Mouse (Mus musculus) neural tube, embryonic 14.5 days (tissue): Measurements from ENCODE around the gene Iqcd. TPM values are rescaled to one million over a fixed set of nuclear protein-coding genes. Genes with fewer than 3 reads are reported as not detected.

Source experiments
- ATAC-seq: fragments of 200-750 bp; cut with Nextera tagmentation; 2 replicates; pipeline ENCODE4 v1.8.0; 2017; ENCODE audit warnings: low read depth, mild to moderate bottlenecking, moderate TSS enrichment, moderate library complexity
- H3K27ac ChIP-seq: fragments of 300-500 bp; sonication (generic); 2 replicates; pipeline ENCODE4 v1.5.1; 2014; ENCODE audit warnings: low read depth, mild to moderate bottlenecking, control low read depth, low read length, moderate library complexity, mixed read lengths
- H3K27me3 ChIP-seq: fragments of 300-500 bp; sonication (generic); 2 replicates; pipeline ENCODE4 v1.6.1; 2014; ENCODE audit warnings: low read length; ENCODE audit not compliant: control insufficient read depth, insufficient read depth
- H3K36me3 ChIP-seq: fragments of 300-500 bp; sonication (generic); 2 replicates; pipeline ENCODE4 v1.6.1; 2014; ENCODE audit warnings: low read length, mixed read lengths; ENCODE audit not compliant: control insufficient read depth, insufficient read depth
- H3K4me1 ChIP-seq: fragments of 300-500 bp; sonication (generic); 2 replicates; pipeline ENCODE4 v1.6.1; 2014; ENCODE audit warnings: low read length; ENCODE audit not compliant: control insufficient read depth, insufficient read depth
- H3K4me2 ChIP-seq: fragments of 300-500 bp; sonication (generic); 2 replicates; pipeline ENCODE4 v1.6.1; 2014; ENCODE audit warnings: mild to moderate bottlenecking, low read depth, low read length, control low read depth
- H3K4me3 ChIP-seq: fragments of 300-500 bp; sonication (generic); 2 replicates; pipeline ENCODE4 v1.5.1; 2014; ENCODE audit warnings: low read depth, low read length, control low read depth, mixed read lengths
- H3K9ac ChIP-seq: fragments of 300-500 bp; sonication (generic); replicated peaks from 2 replicates; pipeline ENCODE4 v1.6.1; 2014; ENCODE audit warnings: low read depth, mild to moderate bottlenecking, control low read depth, low read length, mixed read lengths
- H3K9me3 ChIP-seq: fragments of 300-500 bp; sonication (generic); 2 replicates; pipeline ENCODE4 v1.6.1; 2016; ENCODE audit warnings: low read length; ENCODE audit not compliant: control insufficient read depth
- WGBS: fragments of 180-500 bp; shearing (Covaris S2); extraction: QIAGEN DNeasy Blood & Tissue Kit; methylation state at CpG from one replicate; pipeline ENCODE4 v1.1.7; 2014; 5-methylcytosine and 5-hydroxymethylcytosine counted together
- polyA plus RNA-seq: library from polyadenylated mRNA; unstranded; fragments of >200 nt; fragmentation: Nextera tagmentation; extraction: Ambion mirVana; gene quantifications from 2 replicates; pipeline ENCODE4 v1.2.1, GENCODE M21; 2014

Iqcd gene
- polyA plus RNA-seq, 1 experiment from 2014 or later = 1.3 TPM

DNA sequence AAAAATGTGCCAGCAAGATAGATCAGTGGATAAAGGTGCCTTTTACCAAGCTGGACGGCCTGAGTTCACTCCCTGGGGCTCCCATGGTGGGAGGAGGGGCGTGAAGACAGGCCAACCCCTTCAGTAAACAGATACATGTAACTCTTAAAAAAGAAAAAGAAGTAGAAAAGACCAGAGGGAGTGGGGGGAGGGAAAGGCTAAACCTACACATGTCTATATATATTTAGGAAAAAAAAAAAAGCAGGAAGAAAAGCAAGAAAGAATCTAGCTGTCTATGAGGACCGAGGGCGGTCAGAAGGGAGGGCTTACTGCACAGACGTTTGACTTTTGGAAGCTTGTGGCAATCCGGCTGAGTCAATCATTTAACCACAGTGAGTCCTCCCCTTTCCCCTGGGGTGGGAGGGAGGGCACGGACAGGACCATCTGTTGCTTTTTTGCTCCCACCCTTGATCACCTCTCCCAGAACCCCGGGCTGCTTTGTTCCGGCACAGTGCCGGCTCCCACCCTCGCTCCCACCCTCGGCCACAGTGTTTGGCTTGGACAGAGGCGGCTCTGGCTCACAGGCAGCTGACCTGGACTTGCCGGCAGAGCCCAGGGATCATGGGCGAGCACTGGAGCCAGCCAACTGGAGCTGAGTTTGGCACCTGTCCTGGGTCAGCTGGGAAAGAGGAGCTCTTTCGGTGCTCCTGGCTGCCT, 28.1 kb upstream of the Iqcd start:
- peaks cover 22% of the 10 kb centered on the region for H3K4me1 ChIP-seq
- no peak for ATAC-seq

DNA sequence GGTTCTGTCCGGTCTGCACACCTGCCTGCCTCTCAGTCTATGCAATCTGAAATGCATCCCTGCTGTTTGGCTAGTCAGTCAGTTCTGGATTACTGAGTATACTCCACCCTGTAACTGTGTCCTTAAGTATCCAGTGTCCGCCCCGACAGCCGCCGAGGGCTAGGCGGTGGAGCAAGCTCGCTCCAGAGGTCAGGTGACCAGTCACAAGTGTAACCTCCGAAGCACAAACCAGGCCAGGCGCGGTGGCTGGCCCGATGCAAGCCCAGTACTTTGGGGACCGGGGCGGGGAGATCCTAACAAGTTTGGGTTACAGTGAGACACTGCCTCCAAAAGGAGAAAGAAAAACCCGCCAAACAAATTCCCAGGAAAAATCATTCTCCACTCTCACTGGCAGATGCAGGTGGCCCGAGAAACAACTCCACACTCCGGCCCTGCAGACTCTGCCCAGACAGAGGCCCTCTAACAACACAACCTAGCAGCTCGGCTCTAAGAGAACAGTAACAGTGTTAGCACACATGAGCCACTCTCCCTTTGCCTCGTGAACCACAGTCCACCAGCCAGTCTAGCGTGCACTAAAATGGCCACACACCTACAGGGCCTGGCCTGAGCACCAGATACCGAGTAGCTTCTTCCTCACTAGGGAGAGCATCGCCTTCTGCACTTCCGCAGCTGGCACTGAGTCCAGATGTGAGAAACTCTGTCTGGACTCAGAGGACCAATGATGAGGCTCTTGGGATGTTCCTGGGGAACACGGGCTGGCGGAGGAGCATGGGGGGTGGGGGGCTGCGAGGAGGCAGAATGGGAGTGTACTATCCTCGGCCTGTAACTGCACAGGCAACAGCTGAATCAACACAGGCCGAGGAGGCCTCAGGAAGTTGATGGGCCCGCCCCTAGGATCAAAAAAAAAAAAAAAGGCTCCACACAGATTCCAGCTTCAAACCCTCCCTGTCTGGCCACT, 25.6 kb upstream of the Iqcd start:
- Histone ChIP-seq H3K9me3 (no peaks in the 10 kb centered on the region), H3K36me3 (no peaks in the 10 kb centered on the region), H3K27me3 (no peaks in the 10 kb centered on the region), H3K9ac (no peak overlapping the region), H3K27ac (peak overlapping the region; percentile 63), H3K4me3 (no peak overlapping the region), H3K4me1 (peaks cover 46% of the 10 kb centered on the region), H3K4me2 (no peak overlapping the region)
- 53% methylated on average over 28 of the region's 28 CpGs for WGBS
- ATAC-seq = no peak

More for the DNA sequence above, 28.1 kb upstream of the Iqcd start:
- no peaks in the 10 kb centered on the region for H3K36me3 ChIP-seq
- no peak overlapping the region for H3K9ac ChIP-seq
- no peak overlapping the region for H3K4me3 ChIP-seq
- H3K27ac ChIP-seq = no peak overlapping the region; the same call in 1 of the 2 replicates
- no peaks in the 10 kb centered on the region for H3K27me3 ChIP-seq
- 0 out of 2 replicates have a peak overlapping the region, but pooled peaks have one; percentile 19 for H3K4me2 ChIP-seq
- no peaks in the 10 kb centered on the region for H3K9me3 ChIP-seq
- 10% methylated on average over 16 of the region's 16 CpGs for WGBS

DNA sequence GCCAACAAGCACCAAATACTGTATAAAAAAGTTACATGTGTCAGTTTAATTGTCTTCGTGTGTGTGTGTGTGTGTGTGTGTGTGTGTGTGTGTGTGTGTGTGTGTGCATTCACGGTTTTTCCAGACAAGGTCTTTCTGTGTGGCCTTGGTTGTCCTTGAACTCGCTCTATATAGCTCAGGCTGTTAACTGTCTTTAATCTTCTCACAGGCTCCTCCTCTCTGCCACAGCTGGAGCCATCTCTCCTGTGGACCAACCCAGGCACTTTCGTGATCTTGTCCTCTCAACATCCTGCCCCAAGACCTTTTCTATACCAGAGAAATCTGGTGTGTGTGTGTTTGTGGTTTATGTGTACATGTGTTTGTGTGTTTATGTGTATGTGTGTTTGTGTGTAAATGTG, 24.9 kb upstream of the Iqcd start:
- Histone ChIP-seq H3K27me3 (no peaks in the 10 kb centered on the region), H3K4me3 (no peak overlapping the region), H3K4me1 (peaks cover 53% of the 10 kb centered on the region), H3K9ac (no peak overlapping the region), H3K36me3 (no peaks in the 10 kb centered on the region), H3K4me2 (no peak overlapping the region), H3K27ac (0 out of 2 replicates have a peak overlapping the region, but pooled peaks have one; percentile 18), H3K9me3 (no peaks in the 10 kb centered on the region)
- 51% methylated on average over 4 of the region's 4 CpGs for WGBS
- ATAC-seq = no peak

DNA sequence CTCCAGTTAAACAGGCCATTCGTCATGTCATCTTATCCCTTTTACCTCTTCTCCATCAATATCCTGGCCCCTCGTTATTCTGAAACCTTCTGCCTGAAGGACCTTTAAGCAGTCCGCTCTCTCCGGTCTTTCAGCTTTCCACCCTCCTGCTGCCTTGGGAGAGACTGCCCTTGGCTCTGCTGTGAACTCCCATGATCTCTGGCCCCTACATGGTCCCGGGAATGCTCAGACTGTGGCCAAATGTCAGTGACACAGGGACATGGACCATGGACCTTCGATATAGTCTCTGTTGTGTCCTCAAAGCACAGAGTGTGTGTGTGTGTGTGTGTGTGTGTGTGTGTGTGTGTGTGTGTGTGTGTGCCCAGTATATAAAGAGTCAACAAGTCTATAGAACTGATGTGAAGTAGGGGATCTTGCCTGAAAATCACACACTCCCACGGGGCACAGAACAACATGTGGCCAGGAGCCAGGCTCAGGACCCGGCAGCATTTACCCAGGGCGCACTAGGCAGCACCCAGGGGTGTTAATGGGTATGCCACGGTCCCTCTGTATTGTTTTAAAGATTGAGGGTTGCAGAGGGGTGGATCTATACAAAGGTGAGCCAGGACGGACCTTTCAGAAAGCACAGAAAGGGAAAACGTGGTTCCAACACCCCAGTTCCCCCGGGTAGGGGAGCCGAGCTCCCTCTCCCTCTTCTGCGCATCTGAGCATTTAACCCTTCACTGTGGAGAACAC, 23.5 kb upstream of the Iqcd start:
- WGBS = 15% methylated on average over 15 of the region's 15 CpGs
- Histone ChIP-seq H3K36me3 (no peaks in the 10 kb centered on the region), H3K9ac (no peak overlapping the region), H3K4me1 (peaks cover 67% of the 10 kb centered on the region), H3K4me2 (no peak overlapping the region), H3K27me3 (no peaks in the 10 kb centered on the region), H3K9me3 (no peaks in the 10 kb centered on the region), H3K27ac (peak overlapping the region; percentile 93), H3K4me3 (no peak overlapping the region)
- ATAC-seq = no peak

DNA sequence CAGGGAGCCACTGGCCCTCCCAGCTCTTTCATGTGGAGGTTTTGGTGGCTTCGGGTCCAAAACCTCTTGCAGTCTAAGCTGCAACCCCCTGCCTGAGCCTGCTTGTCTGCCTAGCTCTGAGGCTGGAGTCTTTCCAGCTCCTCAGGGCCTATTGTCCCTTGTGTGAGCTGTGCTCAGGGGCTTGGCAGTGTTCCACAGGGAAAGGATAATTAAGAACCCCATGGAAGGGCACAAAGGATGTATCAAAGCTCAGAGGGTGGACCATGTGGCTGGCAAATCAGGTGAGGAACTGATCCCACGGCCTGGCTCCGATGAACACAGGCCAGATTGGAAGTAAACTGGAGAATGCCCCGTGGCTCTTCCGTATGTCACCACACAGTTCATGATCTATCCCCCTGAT, 22.7 kb upstream of the Iqcd start:
- H3K9me3 ChIP-seq = no peaks in the 10 kb centered on the region
- 17% methylated on average over 5 of the region's 5 CpGs for WGBS
- no peak overlapping the region for H3K9ac ChIP-seq
- peak overlapping the region; percentile 93 for H3K27ac ChIP-seq
- peak; percentile 36; the same call in 1 of the 2 replicates for ATAC-seq
- H3K4me1 ChIP-seq = peaks cover 71% of the 10 kb centered on the region
- no peaks in the 10 kb centered on the region for H3K27me3 ChIP-seq
- H3K4me3 ChIP-seq = no peak overlapping the region
- H3K4me2 ChIP-seq = no peak overlapping the region
- H3K36me3 ChIP-seq = no peaks in the 10 kb centered on the region

DNA sequence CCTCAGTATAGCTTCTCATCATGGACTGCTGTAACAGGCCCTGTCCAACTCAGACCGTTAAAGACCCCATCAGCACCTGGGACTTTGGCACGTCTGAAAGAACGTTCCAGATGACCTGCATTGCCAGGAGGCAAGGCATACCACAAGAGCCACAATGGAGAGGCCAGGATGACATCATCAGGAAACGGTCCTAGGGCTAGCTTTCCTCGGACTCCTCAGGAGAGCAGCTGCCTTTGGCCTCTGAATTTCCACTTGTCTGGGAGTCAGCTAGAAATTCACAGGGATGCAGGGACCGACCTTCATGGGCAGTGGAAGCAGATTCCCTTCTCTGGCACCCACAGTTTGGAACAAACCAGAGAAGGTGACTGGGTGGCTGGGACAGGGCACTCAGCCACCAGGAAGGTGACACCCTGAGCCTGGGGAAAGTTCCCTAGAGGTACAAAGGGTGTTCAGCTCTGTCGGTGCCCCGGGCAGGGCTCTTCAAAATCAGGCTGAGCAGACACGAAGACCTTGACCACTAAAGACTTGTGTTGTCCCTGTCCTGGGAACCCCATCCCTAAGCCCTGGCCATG, 22.0 kb upstream of the Iqcd start:
- WGBS = 33% methylated on average over 9 of the region's 9 CpGs
- no peak overlapping the region for H3K4me3 ChIP-seq
- peak overlapping the region; percentile 26; the same call in 1 of the 2 replicates for H3K4me2 ChIP-seq
- H3K9me3 ChIP-seq = no peaks in the 10 kb centered on the region
- H3K27ac ChIP-seq = peak overlapping the region; percentile 93
- 0 out of 2 replicates have a peak, but pooled peaks have one; percentile 1 for ATAC-seq
- no peak overlapping the region for H3K9ac ChIP-seq
- H3K4me1 ChIP-seq = peaks cover 77% of the 10 kb centered on the region
- H3K27me3 ChIP-seq = no peaks in the 10 kb centered on the region
- H3K36me3 ChIP-seq = no peaks in the 10 kb centered on the region

DNA sequence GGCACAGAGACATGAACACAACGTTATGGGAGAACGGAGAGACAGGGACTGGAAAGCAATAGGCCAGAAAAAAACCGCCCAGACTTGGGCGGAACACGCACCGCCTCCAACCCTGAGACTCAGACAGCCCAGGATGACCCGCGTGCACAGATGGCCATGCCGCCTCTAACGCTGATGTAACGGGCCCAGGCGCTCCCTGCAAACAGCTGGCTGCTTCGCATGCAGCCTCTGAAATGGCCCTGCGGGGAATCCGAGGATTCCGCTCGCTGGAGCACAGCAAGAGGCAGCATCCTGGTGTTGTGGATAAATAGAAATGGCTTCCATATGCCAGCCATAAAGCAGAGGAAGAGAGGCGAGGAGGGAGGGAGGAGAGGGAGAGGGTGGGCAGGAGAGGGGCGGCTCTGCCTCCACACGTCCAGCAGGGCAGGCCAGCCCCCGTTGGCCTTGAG, 21.5 kb upstream of the Iqcd start:
- Histone ChIP-seq H3K4me2 (peak overlapping the region; percentile 26; the same call in 1 of the 2 replicates), H3K27ac (peak overlapping the region; percentile 93), H3K9me3 (no peaks in the 10 kb centered on the region), H3K4me1 (peaks cover 78% of the 10 kb centered on the region), H3K27me3 (no peaks in the 10 kb centered on the region), H3K36me3 (no peaks in the 10 kb centered on the region), H3K9ac (0 out of 2 replicates have a peak overlapping the region, but pooled peaks have one; percentile 37), H3K4me3 (no peak overlapping the region)
- ATAC-seq = peak; percentile 56
- WGBS = 5% methylated on average over 21 of the region's 21 CpGs

DNA sequence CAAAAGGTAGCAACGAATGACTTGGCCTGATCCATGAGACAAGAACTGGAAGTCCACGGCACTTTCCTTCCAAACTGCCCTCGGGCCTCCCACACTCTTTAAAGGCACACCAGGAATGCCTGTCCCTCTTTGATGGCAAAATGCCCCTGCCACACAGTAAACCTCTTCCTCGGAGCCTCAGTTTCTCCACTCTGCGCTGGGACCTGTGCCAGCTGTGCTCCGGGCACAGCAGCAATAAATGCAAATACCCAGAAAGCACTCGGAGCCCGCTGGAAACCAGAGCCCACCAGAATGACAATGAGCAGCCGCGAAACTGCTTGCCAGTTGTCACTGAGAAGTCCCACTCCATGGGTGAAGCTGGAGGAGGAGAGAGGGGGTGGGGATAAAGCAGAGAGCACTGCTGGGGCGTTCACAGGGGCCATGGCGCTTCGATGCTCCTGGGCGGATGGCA, 21.0 kb upstream of the Iqcd start:
- Histone ChIP-seq H3K27me3 (no peaks in the 10 kb centered on the region), H3K4me1 (peaks cover 76% of the 10 kb centered on the region), H3K27ac (peak overlapping the region; percentile 93), H3K9me3 (no peaks in the 10 kb centered on the region), H3K4me2 (peak overlapping the region; percentile 26; the same call in 1 of the 2 replicates), H3K36me3 (no peaks in the 10 kb centered on the region), H3K9ac (0 out of 2 replicates have a peak overlapping the region, but pooled peaks have one; percentile 4), H3K4me3 (no peak overlapping the region)
- ATAC-seq = 0 out of 2 replicates have a peak, but pooled peaks have one; percentile 42
- WGBS = 15% methylated on average over 14 of the region's 14 CpGs
